Mouse (Mus musculus): ENCODE results near the gene Snx10.

Snx10 gene

GRCm38 (mm10) chr6:51533467-51534200 lies 9.9 kb downstream of the Snx10 start:
- no peak for DNase-seq (ENCODE audit: low spot score)

DNA sequence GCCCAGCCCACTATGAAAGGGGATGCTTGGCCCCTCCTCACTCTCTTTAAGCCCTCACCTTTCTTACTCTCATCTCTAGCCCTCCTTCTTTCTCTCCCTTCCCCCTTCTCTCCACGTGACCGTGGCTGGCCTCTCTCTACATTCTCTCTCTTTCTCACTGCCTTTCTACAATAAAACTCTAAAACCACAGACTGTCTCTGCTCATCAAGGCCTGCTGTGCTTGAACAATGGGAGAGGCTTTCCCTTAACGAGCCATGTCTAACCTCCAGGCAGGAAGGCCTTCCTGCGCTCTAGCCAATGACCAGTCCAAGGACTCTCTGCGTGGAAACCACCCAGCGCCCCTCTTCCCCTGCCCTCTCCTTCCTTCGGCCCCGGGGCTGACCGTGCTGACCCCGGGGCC lies 11.9 kb downstream of the Snx10 start:
- no peak for DNase-seq (ENCODE audit: low spot score)

DNA sequence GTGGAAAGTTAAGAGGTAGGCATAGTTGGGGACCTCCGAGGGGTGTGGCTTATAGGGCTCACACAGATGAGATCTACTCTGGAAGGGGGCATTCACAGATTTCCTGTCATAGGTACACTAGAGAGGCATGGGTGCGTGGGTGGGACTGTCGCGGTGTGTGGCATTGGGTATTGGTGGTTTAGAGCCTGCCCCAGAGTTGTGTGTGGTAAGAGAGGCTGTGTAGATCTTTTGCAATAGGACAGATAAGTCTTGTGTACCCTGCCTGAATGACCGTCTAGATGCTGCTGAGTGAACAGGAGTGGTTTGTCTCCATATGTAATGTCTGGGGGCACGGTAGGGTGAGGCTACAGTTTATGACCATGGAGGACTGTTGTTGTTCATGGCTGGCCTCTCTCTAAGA lies 16.8 kb downstream of the Snx10 start:
- no peak for DNase-seq (ENCODE audit: low spot score)

DNA sequence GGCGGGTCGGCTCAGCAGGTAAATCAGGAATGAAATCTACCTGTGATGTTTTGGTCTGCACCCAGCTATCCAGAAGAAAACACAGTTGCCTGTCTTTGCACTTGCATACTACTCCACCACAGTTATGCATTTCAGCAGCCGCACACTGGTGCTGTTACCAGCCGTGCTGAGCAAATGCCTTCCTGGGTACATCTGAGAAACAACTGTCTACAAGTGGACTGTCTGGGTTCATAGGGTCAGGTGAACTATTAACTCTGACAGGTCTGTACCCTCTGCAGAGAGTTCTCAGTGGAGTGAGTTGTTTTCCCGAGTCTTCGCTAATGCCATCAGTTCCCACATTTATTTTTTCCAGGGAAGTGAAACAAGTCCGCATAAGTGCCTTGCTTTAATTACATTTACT lies 17.7 kb downstream of the Snx10 start:
- DNase-seq (ENCODE audit: low spot score) = no peak

DNA sequence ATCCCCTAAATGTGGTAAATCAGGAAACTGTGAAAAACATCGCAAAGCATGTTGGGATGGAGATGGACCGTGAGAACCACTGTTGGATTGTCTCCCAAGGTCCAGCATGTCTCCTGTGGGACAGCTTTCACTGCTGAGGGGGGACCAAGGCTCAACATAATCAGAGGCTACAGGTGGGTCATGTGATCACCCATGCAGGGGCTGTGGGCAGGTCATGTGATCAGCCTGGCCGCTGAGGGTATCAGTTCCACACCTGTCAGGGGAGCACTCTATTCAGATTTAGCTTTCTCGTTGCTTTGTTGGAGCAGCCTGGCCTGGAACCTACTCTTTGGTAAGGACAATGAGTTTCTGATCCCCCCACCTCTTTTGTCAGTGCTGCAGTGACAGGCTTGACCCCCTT lies 18.4 kb downstream of the Snx10 start:
- no peak for DNase-seq (ENCODE audit: low spot score)

GRCm38 (mm10) chr6:51543639-51544117 lies 20.0 kb downstream of the Snx10 start:
- no peak for DNase-seq (ENCODE audit: low spot score)

- DNase-seq (ENCODE audit: low spot score) = no peak
Observed at GRCm38 (mm10) chr6:51544118-51544681, 20.5 kb downstream of the Snx10 start.

DNA sequence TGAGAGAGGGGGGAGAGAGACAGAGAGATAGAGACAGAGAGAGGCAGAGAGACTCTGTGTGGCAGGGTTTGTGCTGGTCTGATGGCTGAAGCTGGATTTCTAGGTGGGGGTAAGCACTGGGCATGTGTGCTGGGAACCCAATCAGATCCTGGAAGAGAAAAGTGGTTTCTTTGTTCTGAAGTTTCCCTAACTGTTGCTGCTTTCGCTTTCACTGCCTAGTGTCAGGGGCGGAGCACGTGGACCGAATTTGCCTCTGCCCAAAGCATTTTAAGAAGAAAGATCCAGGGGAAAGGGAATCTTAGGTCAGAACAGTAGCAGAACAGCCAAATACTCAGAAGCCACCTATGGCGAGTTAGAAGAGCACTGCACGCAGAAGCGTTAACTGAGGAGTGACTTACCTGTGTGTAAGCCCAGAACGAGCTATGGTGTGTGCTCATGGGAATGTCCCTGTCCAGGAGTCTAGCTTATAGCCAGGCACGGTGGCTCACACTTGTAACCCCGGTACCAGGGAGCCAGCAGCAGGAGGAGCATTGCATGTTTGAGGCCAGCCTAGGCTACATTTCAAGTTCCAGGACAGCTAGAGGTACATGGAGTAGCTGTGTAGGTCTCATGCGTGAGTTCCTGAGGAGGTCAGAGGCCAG lies 21.6 kb downstream of the Snx10 start:
- peak; percentile 39 for DNase-seq (ENCODE audit: low spot score)

DNA sequence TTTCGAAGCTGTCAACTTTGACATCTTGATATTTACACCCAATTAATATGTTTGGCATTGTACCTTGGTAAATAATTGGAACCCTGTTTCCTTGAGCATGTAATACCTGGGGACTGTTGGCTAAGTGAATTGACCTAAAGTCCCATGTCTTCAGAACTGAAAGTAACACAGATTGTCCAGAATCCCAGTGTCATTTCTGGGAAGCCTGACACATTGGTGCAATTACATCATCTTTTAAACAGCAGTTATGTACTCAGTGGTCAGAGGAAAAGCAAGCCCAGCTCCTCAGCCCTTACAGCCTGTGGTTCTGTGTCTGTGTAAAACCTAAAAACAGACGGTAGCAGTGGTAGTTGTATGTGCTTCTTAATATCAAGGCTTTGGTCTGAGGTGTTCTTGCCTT lies 22.4 kb downstream of the Snx10 start:
- no peak for DNase-seq (ENCODE audit: low spot score)

GRCm38 (mm10) chr6:51548757-51549156 lies 25.1 kb downstream of the Snx10 start:
- DNase-seq (ENCODE audit: low spot score) = no peak

GRCm38 (mm10) chr6:51551267-51551802 lies 27.6 kb downstream of the Snx10 start:
- DNase-seq (ENCODE audit: low spot score) = no peak

- DNase-seq (ENCODE audit: low spot score) = no peak
Observed at GRCm38 (mm10) chr6:51556562-51556961, 32.9 kb downstream of the Snx10 start.

GRCm38 (mm10) chr6:51558311-51558710 lies 34.6 kb downstream of the Snx10 start:
- no peak for DNase-seq (ENCODE audit: low spot score)

DNA sequence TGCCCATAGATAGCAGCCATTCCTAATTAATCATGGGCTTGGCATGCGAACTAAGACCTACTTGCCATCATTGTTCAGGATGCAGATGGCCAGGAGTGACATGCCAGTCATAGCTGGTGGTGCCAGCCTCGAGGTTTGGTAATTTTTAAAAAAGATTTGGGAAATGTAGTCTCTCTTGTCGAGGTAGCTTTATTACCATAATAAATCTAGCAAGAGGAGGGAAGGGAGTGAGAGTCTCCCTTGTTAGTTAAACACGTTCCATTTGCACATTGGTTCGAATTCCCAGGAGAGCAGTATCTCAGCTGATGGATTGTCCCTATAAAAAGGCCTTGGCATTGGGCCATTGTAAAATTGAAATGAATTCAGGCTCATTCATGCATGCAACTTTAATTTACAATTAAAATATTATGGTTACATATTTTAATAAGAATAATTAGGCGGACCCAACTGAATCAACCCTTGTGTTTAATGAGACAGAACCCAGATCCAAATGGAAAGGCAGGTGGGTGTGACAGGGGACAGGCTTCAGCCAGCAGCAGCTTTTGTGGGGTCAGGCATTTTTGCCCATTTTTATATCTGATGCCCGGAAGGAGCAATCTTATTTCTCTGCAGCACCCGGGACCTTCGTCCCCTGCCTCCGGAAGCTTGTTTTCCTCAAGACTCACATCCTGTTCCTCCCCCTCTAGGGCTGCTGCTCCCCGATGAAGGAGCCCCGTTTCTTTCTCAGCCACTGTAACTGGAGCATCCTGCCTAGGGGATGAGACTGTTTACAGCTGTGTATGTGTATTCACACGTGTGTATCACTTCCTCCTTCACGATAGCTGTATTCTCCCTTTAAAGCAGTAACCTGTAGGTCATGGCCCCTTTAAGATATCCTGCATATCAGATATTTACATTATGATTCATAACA lies 43.3 kb downstream of the Snx10 start:
- no peak for DNase-seq (ENCODE audit: low spot score)

DNA sequence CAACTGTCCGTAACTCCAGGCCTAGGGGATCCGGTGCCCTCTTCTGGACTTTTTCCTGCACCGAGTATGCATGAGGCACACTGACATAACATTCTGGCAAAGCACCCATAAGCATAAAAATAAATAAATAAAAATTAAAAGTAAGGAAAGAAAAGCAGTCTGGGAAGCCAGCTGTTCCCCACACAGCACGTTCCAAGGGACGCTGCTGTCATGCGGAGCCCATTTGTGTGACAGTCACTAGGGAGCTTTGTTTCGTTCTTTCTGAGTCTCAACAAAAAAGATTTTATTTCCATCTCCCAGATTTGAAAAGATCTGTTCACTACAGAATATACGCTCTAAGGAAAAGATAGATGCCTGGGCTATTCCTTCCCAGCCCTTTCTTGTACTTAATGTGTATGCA lies 45.4 kb downstream of the Snx10 start:
- no peak for DNase-seq (ENCODE audit: low spot score)

- no peak for DNase-seq (ENCODE audit: low spot score)
Observed at GRCm38 (mm10) chr6:51573136-51573535, 49.4 kb downstream of the Snx10 start.

- no peak for DNase-seq (ENCODE audit: low spot score)
Observed at GRCm38 (mm10) chr6:51574132-51574531, 50.4 kb downstream of the Snx10 start.

DNA sequence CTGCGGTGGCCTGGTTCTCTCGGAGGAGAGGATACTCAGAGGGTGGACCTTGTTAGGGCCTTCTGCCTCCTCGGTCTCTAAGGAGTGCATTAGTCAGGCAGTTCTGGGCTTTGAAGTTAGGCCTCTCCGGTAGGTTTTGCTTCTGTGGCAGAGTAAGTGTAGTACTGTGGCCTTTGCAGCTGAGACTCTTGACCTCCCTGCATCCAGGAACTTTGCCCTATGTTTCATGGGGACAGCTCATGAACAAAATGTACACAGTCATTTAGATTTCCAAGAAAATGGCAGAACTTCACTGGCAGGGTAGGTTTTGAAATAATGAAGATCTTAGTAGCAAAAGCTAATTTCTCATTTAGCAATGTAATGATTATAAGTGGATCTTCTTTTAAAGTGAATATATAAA lies 54.7 kb downstream of the Snx10 start:
- no peak for DNase-seq (ENCODE audit: low spot score)

DNA sequence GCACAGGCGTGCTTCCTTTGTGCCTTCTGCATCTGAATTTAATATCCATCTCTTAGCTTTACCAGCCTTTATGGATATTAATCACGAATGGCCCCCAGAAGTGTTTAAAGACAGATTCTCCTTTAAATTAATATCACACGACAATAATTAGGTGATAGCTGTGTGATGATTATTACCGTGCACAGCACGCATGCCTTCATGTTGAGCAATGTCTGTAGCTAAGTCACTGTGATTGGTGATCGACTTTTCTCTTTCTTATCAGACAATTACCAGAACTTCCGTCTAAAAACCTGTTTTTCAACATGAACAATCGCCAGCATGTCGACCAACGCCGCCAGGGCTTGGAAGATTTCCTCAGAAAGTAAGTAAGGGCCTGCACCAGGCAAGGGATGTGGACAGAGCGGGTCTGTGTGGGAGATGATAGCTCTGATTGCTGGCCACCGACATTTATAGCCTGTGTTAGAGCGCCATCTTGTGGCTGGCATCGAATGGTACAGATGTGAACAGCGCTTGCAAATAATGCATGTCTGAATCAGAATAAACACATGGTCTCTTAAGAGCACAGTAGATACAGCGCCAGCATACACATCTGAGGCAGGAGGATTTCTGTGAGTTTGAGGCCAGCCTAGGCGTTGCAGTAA lies 56.5 kb downstream of the Snx10 start:
- peak; percentile 83 for DNase-seq (ENCODE audit: low spot score)

DNA sequence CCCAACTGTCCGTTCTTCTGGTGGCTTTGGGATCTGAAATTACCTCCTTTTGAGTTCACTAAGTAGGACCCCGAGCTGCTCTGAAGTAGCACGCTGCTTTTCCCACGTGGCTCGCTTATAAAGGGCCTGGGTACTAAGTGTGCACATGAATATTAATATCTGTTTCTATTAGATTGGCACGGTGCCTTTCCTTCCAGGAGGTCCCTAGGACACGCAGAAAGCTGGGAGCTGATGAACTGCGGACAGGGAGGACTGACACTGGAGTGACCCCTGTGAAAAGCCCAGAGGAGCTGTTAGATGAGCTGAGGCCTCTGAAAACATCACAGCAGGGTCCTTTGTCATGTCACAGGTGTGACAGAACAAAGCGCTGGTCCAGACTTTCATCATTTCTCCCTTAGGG lies 57.7 kb downstream of the Snx10 start:
- no peak for DNase-seq (ENCODE audit: low spot score)

DNA sequence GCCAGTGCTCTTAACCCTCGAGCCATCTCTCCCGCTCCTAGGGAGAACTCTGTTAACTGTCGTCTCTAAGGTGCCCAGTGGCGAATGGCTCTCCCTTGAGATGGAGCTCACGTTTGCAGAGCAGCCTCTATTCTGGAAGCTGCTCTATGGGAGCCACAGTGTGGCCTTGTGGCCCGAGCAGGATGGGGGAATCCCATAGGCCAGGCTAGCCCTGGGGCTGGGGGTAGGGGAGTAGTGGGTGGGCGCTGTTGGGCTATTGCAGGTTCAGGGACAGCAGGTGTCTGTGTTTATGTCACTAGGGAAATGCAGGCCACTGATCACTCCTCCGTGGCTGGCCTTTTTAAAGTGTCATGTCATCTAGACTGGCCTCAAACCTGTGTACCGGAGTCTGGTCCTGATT lies 58.4 kb downstream of the Snx10 start:
- DNase-seq (ENCODE audit: low spot score) = no peak

- peak; percentile 80 for DNase-seq (ENCODE audit: low spot score)
Observed at GRCm38 (mm10) chr6:51585980-51586379, 62.3 kb downstream of the Snx10 start.

Measured in layer of hippocampus, adult 11-12 months (tissue).